21 mouse cellular contexts compared by ENCODE assay signal in genomic region chr17:24903767-24904166, GRCm38 (mm10). TPM values are rescaled to one million over a fixed set of nuclear protein-coding genes. Genes with fewer than 3 reads are reported as not detected.
DNase-seq lines count a peak whose midpoint lies in the region; ATAC-seq and TF ChIP-seq lines count a peak whose summit lies in the region.
"Had no signal": no experiment of that assay in that cellular context is flagged by ENCODE, and none has a peak within 500 bp of the region (broad histone marks: within the 10 kb centered on the region; RNA-seq: fewer than 3 reads in every experiment).

No protein-coding gene starts in this region.

- H3K9me3 ChIP-seq in liver, embryonic 14.5 days (ENCODE audit: control insufficient read depth, low read length) = no peaks in the 10 kb centered on the region
- H3K9me3 ChIP-seq: embryonic facial prominence, embryonic 12.5 days; hindbrain, embryonic 10.5 days; intestine, embryonic 15.5 days; limb, embryonic 15.5 days; midbrain, embryonic 12.5 days; neural tube, embryonic 12.5 days had no signal

- H3K9ac ChIP-seq in liver, embryonic 14.5 days (replicated peaks) = peak overlapping the region; percentile 67
- H3K9ac ChIP-seq: embryonic facial prominence, embryonic 12.5 days; intestine, embryonic 15.5 days; limb, embryonic 15.5 days; midbrain, embryonic 12.5 days; neural tube, embryonic 12.5 days had no signal

- 85% methylated on average over 9 of the region's 9 CpGs for WGBS in liver, embryonic 14.5 days (ENCODE audit: insufficient replicate concordance)

- peaks cover 26 to 28% of the 10 kb centered on the region in 2 experiments for H3K4me1 ChIP-seq in liver, embryonic 14.5 days (replicated peaks; ENCODE audit: control insufficient read depth in 2 of 2, insufficient read depth in 2 of 2, low read length in 1 of 2)
- H3K4me1 ChIP-seq: embryonic facial prominence, embryonic 12.5 days; hindbrain, embryonic 10.5 days; intestine, embryonic 15.5 days; limb, embryonic 15.5 days; midbrain, embryonic 12.5 days; neural tube, embryonic 12.5 days had no signal

- H3K4me2 ChIP-seq in liver, embryonic 14.5 days (ENCODE audit: low read depth) = peak overlapping the region; percentile 81
- H3K4me2 ChIP-seq: embryonic facial prominence, embryonic 12.5 days; intestine, embryonic 15.5 days; limb, embryonic 15.5 days; midbrain, embryonic 12.5 days; neural tube, embryonic 12.5 days had no signal

- no peak for TF ChIP-seq CTCF in gastrocnemius, adult 2 months (IDR thresholded peaks at IDR 0.05)
- no peak for TF ChIP-seq CTCF in liver, embryonic 14.5 days (IDR thresholded peaks at IDR 0.05; ENCODE audit: low read depth)

- intact Hi-C loops in gastrocnemius, adult 2 months (cut with DNase I) = no loop called here
- intact Hi-C loops in gastrocnemius, postnatal 36 days (cut with DNase I) = loop anchor here (5.0 kb wide), 1 partner anchor 161 kb away; no protein-coding TSS in a partner anchor

- no peak overlapping the region for H3K27ac ChIP-seq in gastrocnemius, adult 2 months
- peak overlapping the region; percentile 99 for H3K27ac ChIP-seq in liver, embryonic 14.5 days
- H3K27ac ChIP-seq: embryonic facial prominence, embryonic 12.5 days; intestine, embryonic 15.5 days; limb, embryonic 15.5 days; midbrain, embryonic 12.5 days; neural tube, embryonic 12.5 days; stomach, postnatal 0 days had no signal

- DNase-seq in gastrocnemius, adult 2 months = peak; percentile 9
- no peak for DNase-seq in gastrocnemius, postnatal 36 days
- peak; percentile 26 to 31 for DNase-seq in spleen, postnatal 10 days (ENCODE audit: low spot score in 2 of 2)
- DNase-seq in spleen, adult 18-20 months = no peak
- DNase-seq in liver, embryonic 14.5 days (ENCODE audit: low read depth in 3 of 3, low spot score in 3 of 3) = no peak
- DNase-seq in testis, postnatal 14 days (ENCODE audit: low spot score) = no peak
- no peak for DNase-seq in natural killer cell, adult 2 months (ENCODE audit: low spot score in 2 of 2)
- no peak for DNase-seq in adrenal gland, postnatal 10 days
- DNase-seq: adrenal gland, adult 2 months; kidney, postnatal 14 days; left cerebral cortex, postnatal 4 days; lung, postnatal 14 days; right cerebral cortex, adult 18-20 months had no signal

- ATAC-seq in liver, embryonic 14.5 days (ENCODE audit: insufficient read depth) = no peak
- ATAC-seq: hindbrain, embryonic 16.5 days; intestine, embryonic 15.5 days had no signal

- H3K36me3 ChIP-seq in liver, embryonic 14.5 days (replicated peaks; ENCODE audit: control insufficient read depth, insufficient read depth, low read depth) = peaks cover 89% of the 10 kb centered on the region

- H3K4me3 ChIP-seq in gastrocnemius, adult 2 months = no peak overlapping the region
- H3K4me3 ChIP-seq in liver, embryonic 14.5 days (ENCODE audit: insufficient read depth in 1 of 2, low read depth in 2 of 2, low read length in 2 of 2) = no peak overlapping the region
- H3K4me3 ChIP-seq: embryonic facial prominence, embryonic 12.5 days; hindbrain, embryonic 10.5 days; intestine, embryonic 15.5 days; limb, embryonic 15.5 days; midbrain, embryonic 12.5 days; neural tube, embryonic 12.5 days had no signal

- TF ChIP-seq EP300 in liver, embryonic 14.5 days (IDR thresholded peaks at IDR 0.05; ENCODE audit: low read depth) = no peak

- H3K27me3 ChIP-seq in liver, embryonic 14.5 days (ENCODE audit: control insufficient read depth, insufficient read depth, low read length) = no peaks in the 10 kb centered on the region
- H3K27me3 ChIP-seq: embryonic facial prominence, embryonic 12.5 days; intestine, embryonic 15.5 days; limb, embryonic 15.5 days; midbrain, embryonic 12.5 days; neural tube, embryonic 12.5 days had no signal

RNA-seq across cellular contexts. Expression of gene Nme3, which starts 7.5 kb away (rescaled TPM):
- total RNA-seq in gastrocnemius, adult 2 months (2021) = 10 to 100 TPM; 10.2 to 13.1 TPM
- total RNA-seq in gastrocnemius, postnatal 36 days (2021) = 10 to 100 TPM; 10.3 to 11.7 TPM
- 55.7 and 65.6 TPM in 2 replicates for polyA plus RNA-seq in liver, embryonic 14.5 days (2012; rRNA removed)
- polyA plus RNA-seq in liver, embryonic 14.5 days (2014; fragmentation: Nextera tagmentation; extraction: Ambion mirVana) = 79.2 and 83.7 TPM in 2 replicates
- total RNA-seq in adrenal gland, postnatal 10 days (2021) = 10 to 100 TPM; 43.6 to 51.3 TPM

RNA-seq across cellular contexts. Expression of gene Mrps34, which starts 8.9 kb away (rescaled TPM):
- 10 to 100 TPM; 75.8 to 95.7 TPM for total RNA-seq in gastrocnemius, adult 2 months (2021)
- total RNA-seq in gastrocnemius, postnatal 36 days (2021) = 10 to 100 TPM; 84.6 to 90.2 TPM
- 48.0 and 49.2 TPM in 2 replicates for polyA plus RNA-seq in liver, embryonic 14.5 days (2012; rRNA removed)
- 43.5 and 49.9 TPM in 2 replicates for polyA plus RNA-seq in liver, embryonic 14.5 days (2014; fragmentation: Nextera tagmentation; extraction: Ambion mirVana)
- total RNA-seq in adrenal gland, postnatal 10 days (2021) = 100 to 1,000 TPM; 123 to 140 TPM

RNA-seq across cellular contexts. Expression of gene Eme2, which starts 8.9 kb away (rescaled TPM):
- 10 to 100 TPM in 1 of 2 experiments, 1 to 10 TPM in 1; 9.3 to 10.9 TPM for total RNA-seq in gastrocnemius, adult 2 months (2021)
- 10 to 100 TPM in 1 of 2 experiments, 1 to 10 TPM in 1; 9.3 to 10.2 TPM for total RNA-seq in gastrocnemius, postnatal 36 days (2021)
- polyA plus RNA-seq in liver, embryonic 14.5 days (2012; rRNA removed) = 7.6 and 9.4 TPM in 2 replicates
- 7.4 and 8.5 TPM in 2 replicates for polyA plus RNA-seq in liver, embryonic 14.5 days (2014; fragmentation: Nextera tagmentation; extraction: Ambion mirVana)
- total RNA-seq in adrenal gland, postnatal 10 days (2021) = 10 to 100 TPM; 30.2 to 45.4 TPM

RNA-seq across cellular contexts. Expression of gene Spsb3, which starts 17.3 kb away (rescaled TPM):
- total RNA-seq in gastrocnemius, adult 2 months (2021) = 10 to 100 TPM; 30.4 to 37.7 TPM
- 10 to 100 TPM; 25.4 to 31.0 TPM for total RNA-seq in gastrocnemius, postnatal 36 days (2021)
- 26.3 and 28.4 TPM in 2 replicates for polyA plus RNA-seq in liver, embryonic 14.5 days (2012; rRNA removed)
- polyA plus RNA-seq in liver, embryonic 14.5 days (2014; fragmentation: Nextera tagmentation; extraction: Ambion mirVana) = 37.5 and 40.2 TPM in 2 replicates
- total RNA-seq in adrenal gland, postnatal 10 days (2021) = 10 to 100 TPM; 31.5 to 35.6 TPM

RNA-seq across cellular contexts. Expression of gene Nubp2, which starts 17.6 kb away (rescaled TPM):
- 10 to 100 TPM; 10.5 to 11.3 TPM for total RNA-seq in gastrocnemius, adult 2 months (2021)
- 10 to 100 TPM; 10.0 TPM for total RNA-seq in gastrocnemius, postnatal 36 days (2021)
- polyA plus RNA-seq in liver, embryonic 14.5 days (2012; rRNA removed) = 30.8 and 33.1 TPM in 2 replicates
- polyA plus RNA-seq in liver, embryonic 14.5 days (2014; fragmentation: Nextera tagmentation; extraction: Ambion mirVana) = 76.7 and 80.1 TPM in 2 replicates
- total RNA-seq in adrenal gland, postnatal 10 days (2021) = 10 to 100 TPM; 42.2 to 43.7 TPM

Comparison
In these comparisons a context has a peak if more than half of its experiments do, and no peak if none do; other contexts are left out.
1. DNase-seq: peak in gastrocnemius, adult 2 months (single experiment) and spleen, postnatal 10 days (2 of 2); none in gastrocnemius, postnatal 36 days (0 of 2), spleen, adult 18-20 months (0 of 2), liver, embryonic 14.5 days (0 of 3), testis, postnatal 14 days (single experiment), natural killer cell, adult 2 months (0 of 2) and adrenal gland, postnatal 10 days (single experiment).